Mouse (Mus musculus) heart, postnatal 0 days (tissue): ENCODE data around the gene Cald1. TPM values are rescaled to one million over a fixed set of nuclear protein-coding genes. Genes with fewer than 3 reads are reported as not detected.

Source experiments
- ATAC-seq: fragments of 200-750 bp; cut with Nextera tagmentation; 2 replicates; pipeline ENCODE4 v1.8.0; 2017; ENCODE audit warnings: low read depth, moderate number of reproducible peaks, moderate library complexity; ENCODE audit not compliant: insufficient read depth
- DNase-seq: peaks from one replicate; pipeline ENCODE4 v3.0.0-alpha.2; 2016; ENCODE audit warnings: low spot score
- H3K27ac ChIP-seq: fragments of 300-500 bp; sonication (generic); 2 replicates; pipeline ENCODE4 v1.5.1; 2014; ENCODE audit warnings: low read depth, mild to moderate bottlenecking
- H3K27me3 ChIP-seq: fragments of 300-500 bp; sonication (generic); 2 replicates; pipeline ENCODE4 v1.6.1; 2014; ENCODE audit warnings: low read length, mixed read lengths; ENCODE audit not compliant: control insufficient read depth, insufficient read depth
- H3K36me3 ChIP-seq: fragments of 300-500 bp; sonication (generic); replicated peaks from 2 replicates; pipeline ENCODE4 v1.6.1; 2014; ENCODE audit warnings: low read length, mixed read lengths; ENCODE audit not compliant: control insufficient read depth, insufficient read depth
- H3K4me1 ChIP-seq: fragments of 300-500 bp; sonication (generic); 2 replicates; pipeline ENCODE4 v1.6.1; 2014; ENCODE audit warnings: antibody characterized with exemption; ENCODE audit not compliant: control insufficient read depth, insufficient read depth
- H3K4me2 ChIP-seq: fragments of 300-500 bp; sonication (generic); 2 replicates; pipeline ENCODE4 v1.6.1; 2014; ENCODE audit warnings: low read depth, mild to moderate bottlenecking, low read length, moderate library complexity
- H3K4me3 ChIP-seq: fragments of 300-500 bp; sonication (generic); 2 replicates; pipeline ENCODE4 v1.5.1; 2014; ENCODE audit warnings: low read depth, low read length
- H3K9ac ChIP-seq: fragments of 300-500 bp; sonication (generic); replicated peaks from 2 replicates; pipeline ENCODE4 v1.6.1; 2014; ENCODE audit warnings: low read depth, low read length, mixed read lengths
- H3K9me3 ChIP-seq: fragments of 300-500 bp; sonication (generic); replicated peaks from 2 replicates; pipeline ENCODE4 v1.6.1; 2016; ENCODE audit warnings: low read length; ENCODE audit not compliant: control insufficient read depth
- CTCF ChIP-seq: IDR thresholded peaks from 2 replicates; pipeline ENCODE4 v1.5.1; 2016; ENCODE audit warnings: antibody characterized with exemption, control low read depth, low read depth
- EP300 ChIP-seq: IDR thresholded peaks from 2 replicates; pipeline ENCODE4 v1.6.1; 2016; ENCODE audit warnings: antibody characterized with exemption, low read depth
- WGBS: fragments of 180-500 bp; shearing (Covaris S2); extraction: QIAGEN DNeasy Blood & Tissue Kit; methylation state at CpG from one replicate; pipeline ENCODE4 v1.1.7; 2014; 5-methylcytosine and 5-hydroxymethylcytosine counted together
- polyA plus RNA-seq: library from polyadenylated mRNA; unstranded; fragments of >200 nt; fragmentation: Nextera tagmentation; extraction: Ambion mirVana; gene quantifications from 2 replicates; pipeline ENCODE4 v1.2.1, GENCODE M21; 2015
- total RNA-seq: library from RNA; depleted of rRNA; stranded (reverse); fragments of >200 nt; gene quantifications from 2 replicates; pipeline ENCODE4 v1.2.3, GENCODE M21; 2014; ENCODE audit warnings: low replicate concordance

Cald1 gene
- total and polyA plus RNA-seq, 2 experiments from 2014 or later, result 56.6 to 105 TPM

- 79% methylated on average over 1 of the region's 1 CpGs for WGBS
Observed at GRCm38 (mm10) chr6:34671355-34671754, 73.1 kb downstream of the Cald1 start.

GRCm38 (mm10) chr6:34674416-34674815 lies 76.1 kb downstream of the Cald1 start:
- 63% methylated on average over 7 of the region's 7 CpGs for WGBS
- Histone ChIP-seq H3K4me2 (no peak overlapping the region), H3K9me3 (no peaks in the 10 kb centered on the region), H3K9ac (no peak overlapping the region), H3K36me3 (no peaks in the 10 kb centered on the region), H3K4me1 (no peaks in the 10 kb centered on the region), H3K27me3 (no peaks in the 10 kb centered on the region), H3K27ac (no peak overlapping the region), H3K4me3 (no peak overlapping the region)
- ATAC-seq (no peak), DNase-seq (no peak)
- TF ChIP-seq EP300 (no peak), CTCF (no peak)

More at GRCm38 (mm10) chr6:34671355-34671754, 73.1 kb downstream of the Cald1 start:
- H3K9ac ChIP-seq, result no peak overlapping the region
- H3K4me2 ChIP-seq, result no peak overlapping the region
- H3K27me3 ChIP-seq, result no peaks in the 10 kb centered on the region
- no peaks in the 10 kb centered on the region for H3K4me1 ChIP-seq
- no peaks in the 10 kb centered on the region for H3K9me3 ChIP-seq
- no peak for DNase-seq
- no peaks in the 10 kb centered on the region for H3K36me3 ChIP-seq
- TF ChIP-seq EP300, result no peak
- TF ChIP-seq CTCF, result no peak
- H3K27ac ChIP-seq, result no peak overlapping the region
- ATAC-seq, result no peak
- H3K4me3 ChIP-seq, result no peak overlapping the region

GRCm38 (mm10) chr6:34674897-34675296 lies 76.6 kb downstream of the Cald1 start:
- Histone ChIP-seq H3K27ac (no peak overlapping the region), H3K9ac (no peak overlapping the region), H3K27me3 (no peaks in the 10 kb centered on the region), H3K4me3 (no peak overlapping the region), H3K4me1 (no peaks in the 10 kb centered on the region), H3K36me3 (no peaks in the 10 kb centered on the region), H3K9me3 (no peaks in the 10 kb centered on the region), H3K4me2 (no peak overlapping the region)
- no peak for DNase-seq
- TF ChIP-seq EP300 (no peak), CTCF (no peak)
- ATAC-seq, result no peak
- WGBS, result 70% methylated on average over 10 of the region's 10 CpGs

GRCm38 (mm10) chr6:34682126-34682525 lies 83.8 kb downstream of the Cald1 start:
- DNase-seq (no peak), ATAC-seq (peak; percentile 33; the same call in 1 of the 2 replicates)
- TF ChIP-seq CTCF, result no peak
- TF ChIP-seq EP300, result no peak
- Histone ChIP-seq H3K36me3 (no peaks in the 10 kb centered on the region), H3K9me3 (no peaks in the 10 kb centered on the region), H3K27me3 (no peaks in the 10 kb centered on the region), H3K27ac (peak overlapping the region; percentile 22; the same call in 1 of the 2 replicates), H3K4me2 (no peak overlapping the region), H3K9ac (no peak overlapping the region), H3K4me1 (peaks cover 11% of the 10 kb centered on the region; the same call in 1 of the 2 replicates), H3K4me3 (no peak overlapping the region)
- WGBS, result 34% methylated on average over 8 of the region's 8 CpGs

- TF ChIP-seq CTCF, result no peak
- TF ChIP-seq EP300, result 0 out of 2 replicates have a peak, but pooled peaks have one; percentile 22
- DNase-seq (peak; percentile 59), ATAC-seq (no peak)
- Histone ChIP-seq H3K4me1 (peaks cover 11% of the 10 kb centered on the region), H3K4me2 (0 out of 2 replicates have a peak overlapping the region, but pooled peaks have one; percentile 21), H3K27me3 (no peaks in the 10 kb centered on the region), H3K9ac (peak overlapping the region; percentile 37; the same call in 1 of the 2 replicates), H3K4me3 (no peak overlapping the region), H3K27ac (peak overlapping the region; percentile 79), H3K36me3 (0 out of 2 replicates have a peak, but pooled peaks cover 5% of the 10 kb centered on the region), H3K9me3 (no peaks in the 10 kb centered on the region)
- WGBS, result 25% methylated on average over 8 of the region's 8 CpGs
Observed at GRCm38 (mm10) chr6:34684886-34685285, 86.6 kb downstream of the Cald1 start.

GRCm38 (mm10) chr6:34688971-34689370 lies 90.7 kb downstream of the Cald1 start:
- Histone ChIP-seq H3K36me3 (peaks cover 10% of the 10 kb centered on the region; the same call in 1 of the 2 replicates), H3K9ac (no peak overlapping the region), H3K4me3 (no peak overlapping the region), H3K27me3 (no peaks in the 10 kb centered on the region), H3K4me1 (peaks cover 8% of the 10 kb centered on the region), H3K9me3 (no peaks in the 10 kb centered on the region), H3K4me2 (no peak overlapping the region), H3K27ac (no peak overlapping the region)
- WGBS, result 58% methylated on average over 2 of the region's 2 CpGs
- no peak for DNase-seq
- TF ChIP-seq EP300, result peak; percentile 66; the same call in 1 of the 2 replicates
- TF ChIP-seq CTCF, result no peak
- no peak for ATAC-seq
